Mouse (Mus musculus) left cerebral cortex, adult 2 months (tissue): ENCODE results near the gene Ctf1. TPM values are rescaled to one million over a fixed set of nuclear protein-coding genes. Genes with fewer than 3 reads are reported as not detected.
"Not testable (repeated sequence)": the region's sequence is repeated elsewhere in the genome, so short reads cannot be mapped to it uniquely, and the experiment has no call there.

Source experiments
- DNase-seq, 2 experiments: peaks; one replicate each; pipeline ENCODE4 v3.0.0; 2021 to 2022; ENCODE audit warnings: low spot score in 2 of 2, mixed read lengths in 1 of 2; ENCODE audit errors: extremely low spot score in 1 of 2
- H3K27ac ChIP-seq: fragments of 200-600 bp; 2 replicates; pipeline ENCODE4 v1.8.1; 2022
- H3K4me3 ChIP-seq: fragments of 200-600 bp; 2 replicates; pipeline ENCODE4 v1.8.1; 2022
- CTCF ChIP-seq: fragments of 200-600 bp; IDR thresholded peaks from 2 replicates; pipeline ENCODE4 v1.8.1; 2022; ENCODE audit warnings: antibody characterized with exemption, mild to moderate bottlenecking, moderate library complexity
- intact Hi-C: fragments of 180-260 bp; cut with DNase I; formaldehyde crosslinking; loops from one replicate; pipeline ENCODE4 v1.15.1; 2025
- total RNA-seq, 2 experiments: library from RNA; stranded (reverse); gene quantifications; 2 replicates each; pipeline ENCODE4 v1.2.3; 2021

Gene Ctf1
- total RNA-seq, 2 experiments from 2014 or later = 2.8 to 3.8 TPM

DNA sequence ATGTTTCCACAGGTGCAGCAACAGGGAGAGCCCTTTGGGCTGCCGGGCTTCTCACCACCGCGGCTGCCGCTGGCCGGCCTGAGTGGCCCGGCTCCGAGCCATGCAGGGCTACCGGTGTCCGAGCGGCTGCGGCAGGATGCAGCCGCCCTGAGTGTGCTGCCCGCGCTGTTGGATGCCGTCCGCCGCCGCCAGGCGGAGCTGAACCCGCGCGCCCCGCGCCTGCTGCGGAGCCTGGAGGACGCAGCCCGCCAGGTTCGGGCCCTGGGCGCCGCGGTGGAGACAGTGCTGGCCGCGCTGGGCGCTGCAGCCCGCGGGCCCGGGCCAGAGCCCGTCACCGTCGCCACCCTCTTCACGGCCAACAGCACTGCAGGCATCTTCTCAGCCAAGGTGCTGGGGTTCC, 4.5 kb downstream of the Ctf1 start:
- Histone ChIP-seq H3K27ac (peak overlapping the region; percentile 22; the same call in 1 of the 2 replicates), H3K4me3 (peak overlapping the region; percentile 51)
- TF ChIP-seq CTCF = peak; percentile 80
- DNase-seq = peak; percentile 61 to 73
- intact Hi-C loops = loop anchor here (1.0 kb wide), 1 partner anchor 27 kb away; the partner anchor contains the start of gene Fbxl19

- Histone ChIP-seq H3K27ac (no peak overlapping the region), H3K4me3 (no peak overlapping the region)
- no peak for TF ChIP-seq CTCF
- DNase-seq = no peak
- intact Hi-C loops = no loop called here
Measured at GRCm38 (mm10) chr7:127718339-127718738, 5.8 kb downstream of the Ctf1 start.

- no peak for TF ChIP-seq CTCF
- DNase-seq = no peak
- no peak overlapping the region for H3K27ac ChIP-seq
- intact Hi-C loops = no loop called here
- no peak overlapping the region for H3K4me3 ChIP-seq
Measured at GRCm38 (mm10) chr7:127719258-127719657, 6.7 kb downstream of the Ctf1 start.

GRCm38 (mm10) chr7:127725490-127725889, 13.0 kb downstream of the Ctf1 start:
- no peak for TF ChIP-seq CTCF
- intact Hi-C loops = no loop called here
- no peak for DNase-seq
- Histone ChIP-seq H3K27ac (no peak overlapping the region), H3K4me3 (no peak overlapping the region)

GRCm38 (mm10) chr7:127725924-127726323, 13.4 kb downstream of the Ctf1 start:
- Histone ChIP-seq H3K27ac (no peak overlapping the region), H3K4me3 (no peak overlapping the region)
- no peak for TF ChIP-seq CTCF
- intact Hi-C loops = no loop called here
- no peak for DNase-seq

- H3K4me3 ChIP-seq = no peak overlapping the region
- intact Hi-C loops = no loop called here
- H3K27ac ChIP-seq = no peak overlapping the region
- TF ChIP-seq CTCF = no peak
- no peak for DNase-seq
Measured at GRCm38 (mm10) chr7:127727898-127728297, 15.4 kb downstream of the Ctf1 start.

DNA sequence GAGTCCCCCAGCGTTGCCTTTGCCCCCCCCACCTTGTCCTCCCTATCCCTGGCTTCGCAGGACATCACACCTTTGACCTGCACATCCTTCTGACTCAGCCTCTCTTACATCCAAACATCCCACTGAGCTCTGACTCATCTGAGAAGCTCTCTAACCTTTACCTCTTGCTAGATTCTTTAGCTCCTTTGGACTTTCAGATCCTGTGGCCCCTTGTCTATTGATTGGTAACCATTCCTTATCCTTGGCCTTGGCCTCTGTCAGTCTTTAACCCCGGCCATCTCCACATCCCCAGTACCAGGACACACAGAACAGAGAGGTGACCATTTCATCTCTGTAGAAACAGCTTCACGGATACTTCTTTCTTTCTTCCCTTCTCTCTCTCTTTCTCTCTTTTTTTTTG, 17.6 kb downstream of the Ctf1 start:
- DNase-seq = no peak
- Histone ChIP-seq H3K27ac (no peak overlapping the region), H3K4me3 (no peak overlapping the region)
- no peak for TF ChIP-seq CTCF
- intact Hi-C loops = no loop called here

DNA sequence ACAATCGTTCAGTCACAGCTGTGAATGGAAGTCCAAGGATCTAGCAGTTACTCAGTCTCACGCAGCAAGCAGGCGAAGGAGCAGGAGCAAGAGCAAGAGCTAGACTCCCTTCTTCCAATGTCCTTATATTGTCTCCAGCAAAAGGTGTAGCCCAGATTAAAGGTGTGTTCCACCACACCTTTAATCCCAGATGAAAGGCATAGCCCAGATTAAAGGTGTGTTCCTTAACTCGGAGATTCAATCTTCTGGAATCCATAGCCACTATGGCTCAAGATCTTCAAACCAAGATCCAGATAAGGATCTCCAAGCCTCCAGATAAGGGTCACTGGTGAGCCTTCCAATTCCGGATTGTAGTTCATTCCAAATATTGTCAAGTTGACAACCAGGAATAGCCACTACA, 19.5 kb downstream of the Ctf1 start, which contains the start of gene Ctf2:
Gene Ctf2 (minus strand): TSS at position 101 of the 400 bp plus-strand sequence.
- intact Hi-C loops, H3K27ac ChIP-seq, H3K4me3 ChIP-seq, DNase-seq: not testable (repeated sequence)

GRCm38 (mm10) chr7:127744366-127745045, 32.0 kb downstream of the Ctf1 start, which contains the start of gene Fbxl19:
Gene Fbxl19, plus strand, starts transcription at chr7:127744543.
- Histone ChIP-seq H3K4me3 (peak within 1 kb of the TSS; percentile 77), H3K27ac (peak within 1 kb of the TSS; percentile 93)
- peak; percentile 70 to 73 for DNase-seq
- intact Hi-C loops = loop anchor here (1.0 to 5.0 kb wide), 4 partner anchors 27 to 1242 kb away; partner anchors contain the start of genes Atxn2l and Srcap
- TF ChIP-seq CTCF = peak; percentile 63

GRCm38 (mm10) chr7:127745251-127745651, 32.7 kb downstream of the Ctf1 start:
- Histone ChIP-seq H3K4me3 (peak overlapping the region; percentile 77), H3K27ac (peak overlapping the region; percentile 93)
- no peak for TF ChIP-seq CTCF
- DNase-seq = peak; percentile 85 to 92
- intact Hi-C loops = loop anchor here (1.0 to 5.0 kb wide), 3 partner anchors 70 to 1243 kb away; partner anchors contain the start of genes Atxn2l and Srcap

DNA sequence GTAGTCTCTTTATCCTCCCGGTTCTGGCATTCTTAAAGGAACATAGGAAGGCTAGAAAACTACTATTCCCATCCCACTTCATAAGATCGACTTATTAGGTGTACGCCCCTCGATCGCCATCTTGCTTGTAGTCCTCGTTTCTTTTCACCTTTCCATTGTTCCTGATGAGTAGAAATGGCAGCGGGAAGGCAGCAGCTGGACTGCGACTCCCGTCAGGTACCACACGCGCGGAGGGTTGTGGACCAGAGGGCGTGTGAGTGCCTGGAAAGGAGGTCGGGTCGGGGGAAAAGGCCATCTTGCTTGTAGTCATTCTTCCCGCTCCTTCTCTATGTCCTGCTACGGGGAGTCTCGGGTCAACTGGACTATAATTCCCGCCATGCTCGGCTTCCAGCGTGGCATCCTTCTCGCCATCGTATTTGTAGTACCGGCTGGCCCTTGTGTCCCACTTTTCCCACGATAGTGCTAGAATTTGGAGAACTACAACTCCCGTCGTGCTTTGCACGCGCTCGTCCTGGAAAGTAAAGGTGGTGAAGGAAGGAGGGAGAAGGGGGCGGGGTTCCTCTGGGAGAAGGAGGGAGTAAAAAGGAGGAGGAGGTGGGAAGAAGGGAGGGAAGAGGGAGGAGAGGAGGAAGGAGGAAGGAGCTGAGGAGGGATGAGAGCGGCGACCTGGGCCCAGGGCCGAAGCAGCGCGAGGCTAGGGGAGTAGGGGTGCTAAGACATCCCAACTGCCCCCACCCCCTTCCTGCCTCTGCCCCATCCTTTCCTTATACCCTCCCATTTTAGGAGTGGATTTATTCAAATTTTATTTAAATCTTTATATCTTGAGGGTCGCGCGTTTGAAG, 33.3 kb downstream of the Ctf1 start:
- Histone ChIP-seq H3K27ac (peak overlapping the region; percentile 93), H3K4me3 (peak overlapping the region; percentile 77)
- peak; percentile 91 to 97 for DNase-seq
- TF ChIP-seq CTCF = no peak
- intact Hi-C loops = loop anchor here (1.0 to 5.0 kb wide), 3 partner anchors 71 to 1244 kb away; partner anchors contain the start of genes Atxn2l and Srcap
